Mouse (Mus musculus) forebrain, embryonic 12.5 days (tissue): ENCODE measurements around the gene Nln. TPM values are rescaled to one million over a fixed set of nuclear protein-coding genes. Genes with fewer than 3 reads are reported as not detected.

ENCODE experiments used
- ATAC-seq: fragments of 200-750 bp; cut with Nextera tagmentation; 2 replicates; pipeline ENCODE4 v1.8.0; 2017; ENCODE audit warnings: moderate TSS enrichment; ENCODE audit not compliant: low FRiP score
- H3K27ac ChIP-seq: fragments of 300-500 bp; sonication (generic); 2 replicates; pipeline ENCODE4 v1.5.1; 2016; ENCODE audit warnings: mild to moderate bottlenecking
- H3K27me3 ChIP-seq: fragments of 300-500 bp; sonication (generic); 2 replicates; pipeline ENCODE4 v1.6.1; 2016; ENCODE audit warnings: mild to moderate bottlenecking
- H3K36me3 ChIP-seq: fragments of 300-500 bp; sonication (generic); replicated peaks from 2 replicates; pipeline ENCODE4 v1.6.1; 2016; ENCODE audit warnings: mild to moderate bottlenecking
- H3K4me1 ChIP-seq: fragments of 300-500 bp; sonication (generic); 2 replicates; pipeline ENCODE4 v1.6.1; 2016
- H3K4me2 ChIP-seq: fragments of 300-500 bp; sonication (generic); 2 replicates; pipeline ENCODE4 v1.6.1; 2016; ENCODE audit warnings: mild to moderate bottlenecking, moderate library complexity
- H3K4me3 ChIP-seq: fragments of 300-500 bp; sonication (generic); replicated peaks from 2 replicates; pipeline ENCODE4 v1.5.1; 2016; ENCODE audit warnings: mild to moderate bottlenecking
- H3K9ac ChIP-seq: fragments of 300-500 bp; sonication (generic); 2 replicates; pipeline ENCODE4 v1.6.1; 2016; ENCODE audit warnings: mild to moderate bottlenecking
- H3K9me3 ChIP-seq: fragments of 300-500 bp; sonication (generic); 2 replicates; pipeline ENCODE4 v1.6.1; 2016
- WGBS: fragments of 180-500 bp; shearing (Covaris S2); methylation state at CpG from one replicate; pipeline ENCODE4 v1.1.7; 2016; 5-methylcytosine and 5-hydroxymethylcytosine counted together
- polyA plus RNA-seq: library from polyadenylated mRNA; unstranded; fragments of >200 nt; fragmentation: Nextera tagmentation; extraction: Ambion mirVana; gene quantifications from 2 replicates; pipeline ENCODE4 v1.2.1, GENCODE M21; 2016

The Nln gene
- polyA plus RNA-seq, 1 experiment from 2014 or later: 25.0 TPM

- Histone ChIP-seq H3K4me2 (no peak overlapping the region), H3K4me1 (peaks cover 8% of the 10 kb centered on the region; the same call in 1 of the 2 replicates), H3K9ac (no peak overlapping the region), H3K36me3 (peaks cover 9% of the 10 kb centered on the region), H3K9me3 (no peaks in the 10 kb centered on the region), H3K4me3 (no peak overlapping the region), H3K27me3 (no peaks in the 10 kb centered on the region), H3K27ac (no peak overlapping the region)
- whole genome bisulfite sequencing: 47% methylated on average over 2 of the region's 2 CpGs
- no peak for ATAC-seq
Measured at GRCm38 (mm10) chr13:104061975-104062750, 47.3 kb downstream of the Nln start.

GRCm38 (mm10) chr13:104060231-104060630 is 49.2 kb downstream of the Nln start:
- 76% methylated on average over 1 of the region's 1 CpGs for WGBS
- no peak for ATAC-seq
- H3K4me1 ChIP-seq: peaks cover 8% of the 10 kb centered on the region; the same call in 1 of the 2 replicates
- H3K4me2 ChIP-seq: no peak overlapping the region
- no peak overlapping the region for H3K9ac ChIP-seq
- H3K27ac ChIP-seq: no peak overlapping the region
- H3K4me3 ChIP-seq: no peak overlapping the region
- peaks cover 13% of the 10 kb centered on the region for H3K36me3 ChIP-seq
- no peaks in the 10 kb centered on the region for H3K27me3 ChIP-seq
- no peaks in the 10 kb centered on the region for H3K9me3 ChIP-seq

- WGBS: 94% methylated on average over 4 of the region's 4 CpGs
- H3K9ac ChIP-seq: no peak overlapping the region
- H3K36me3 ChIP-seq: peaks cover 15% of the 10 kb centered on the region
- H3K4me2 ChIP-seq: no peak overlapping the region
- ATAC-seq: no peak
- peaks cover 8% of the 10 kb centered on the region; the same call in 1 of the 2 replicates for H3K4me1 ChIP-seq
- H3K9me3 ChIP-seq: no peaks in the 10 kb centered on the region
- H3K27ac ChIP-seq: no peak overlapping the region
- no peak overlapping the region for H3K4me3 ChIP-seq
- no peaks in the 10 kb centered on the region for H3K27me3 ChIP-seq
Measured at GRCm38 (mm10) chr13:104059536-104059935, 49.9 kb downstream of the Nln start.

- no peaks in the 10 kb centered on the region for H3K9me3 ChIP-seq
Measured at GRCm38 (mm10) chr13:104058761-104059160, 50.7 kb downstream of the Nln start.

GRCm38 (mm10) chr13:104052271-104052753 is 57.1 kb downstream of the Nln start:
- no peaks in the 10 kb centered on the region for H3K9me3 ChIP-seq
- WGBS: 92% methylated on average over 9 of the region's 9 CpGs
- H3K36me3 ChIP-seq: peaks cover 19% of the 10 kb centered on the region; the same call in 1 of the 2 replicates

More at GRCm38 (mm10) chr13:104058761-104059160, 50.7 kb downstream of the Nln start:
- Histone ChIP-seq H3K27ac (no peak overlapping the region), H3K27me3 (no peaks in the 10 kb centered on the region), H3K4me3 (no peak overlapping the region), H3K4me2 (no peak overlapping the region), H3K36me3 (peaks cover 15% of the 10 kb centered on the region), H3K4me1 (peaks cover 8% of the 10 kb centered on the region; the same call in 1 of the 2 replicates), H3K9ac (no peak overlapping the region)
- ATAC-seq: no peak
- 89% methylated on average over 9 of the region's 9 CpGs for WGBS

GRCm38 (mm10) chr13:104048835-104049234 is 60.6 kb downstream of the Nln start:
- no peak overlapping the region for H3K9ac ChIP-seq
- no peak for ATAC-seq
- no peaks in the 10 kb centered on the region for H3K27me3 ChIP-seq
- H3K4me3 ChIP-seq: no peak overlapping the region
- H3K27ac ChIP-seq: no peak overlapping the region
- no peak overlapping the region for H3K4me2 ChIP-seq
- no peaks in the 10 kb centered on the region for H3K4me1 ChIP-seq
- no peaks in the 10 kb centered on the region for H3K9me3 ChIP-seq
- H3K36me3 ChIP-seq: 0 out of 2 replicates have a peak, but pooled peaks cover 20% of the 10 kb centered on the region
- 53% methylated on average over 3 of the region's 3 CpGs for WGBS

More at GRCm38 (mm10) chr13:104052271-104052753, 57.1 kb downstream of the Nln start:
- no peak overlapping the region for H3K4me3 ChIP-seq
- H3K4me2 ChIP-seq: no peak overlapping the region
- no peak overlapping the region for H3K9ac ChIP-seq
- H3K27me3 ChIP-seq: no peaks in the 10 kb centered on the region
- no peaks in the 10 kb centered on the region for H3K4me1 ChIP-seq
- ATAC-seq: no peak
- no peak overlapping the region for H3K27ac ChIP-seq

- Histone ChIP-seq H3K27ac (no peak overlapping the region), H3K9me3 (no peaks in the 10 kb centered on the region), H3K27me3 (no peaks in the 10 kb centered on the region), H3K4me3 (no peak overlapping the region), H3K9ac (no peak overlapping the region), H3K4me1 (no peaks in the 10 kb centered on the region), H3K36me3 (0 out of 2 replicates have a peak, but pooled peaks cover 8% of the 10 kb centered on the region), H3K4me2 (no peak overlapping the region)
- WGBS: 84% methylated on average over 4 of the region's 4 CpGs
- no peak for ATAC-seq
Measured at GRCm38 (mm10) chr13:104045108-104045507, 64.3 kb downstream of the Nln start.

GRCm38 (mm10) chr13:104044332-104044731 is 65.1 kb downstream of the Nln start:
- H3K9ac ChIP-seq: no peak overlapping the region
- H3K27me3 ChIP-seq: no peaks in the 10 kb centered on the region
- no peaks in the 10 kb centered on the region for H3K4me1 ChIP-seq
- H3K4me3 ChIP-seq: no peak overlapping the region
- H3K9me3 ChIP-seq: no peaks in the 10 kb centered on the region
- H3K36me3 ChIP-seq: 0 out of 2 replicates have a peak, but pooled peaks cover 7% of the 10 kb centered on the region
- WGBS: 96% methylated on average over 4 of the region's 4 CpGs
- ATAC-seq: no peak
- no peak overlapping the region for H3K4me2 ChIP-seq
- H3K27ac ChIP-seq: no peak overlapping the region

GRCm38 (mm10) chr13:104042738-104043137 is 66.7 kb downstream of the Nln start:
- no peaks in the 10 kb centered on the region for H3K9me3 ChIP-seq
- H3K4me2 ChIP-seq: no peak overlapping the region
- H3K36me3 ChIP-seq: 0 out of 2 replicates have a peak, but pooled peaks cover 7% of the 10 kb centered on the region
- H3K27me3 ChIP-seq: no peaks in the 10 kb centered on the region
- H3K9ac ChIP-seq: no peak overlapping the region
- 93% methylated on average over 8 of the region's 8 CpGs for WGBS
- H3K4me1 ChIP-seq: 0 out of 2 replicates have a peak, but pooled peaks cover 4% of the 10 kb centered on the region
- no peak overlapping the region for H3K27ac ChIP-seq
- no peak for ATAC-seq
- H3K4me3 ChIP-seq: no peak overlapping the region

- H3K27me3 ChIP-seq: no peaks in the 10 kb centered on the region
- no peak for ATAC-seq
- peaks cover 14% of the 10 kb centered on the region for H3K4me1 ChIP-seq
- H3K9me3 ChIP-seq: no peaks in the 10 kb centered on the region
- no peak overlapping the region for H3K27ac ChIP-seq
- H3K9ac ChIP-seq: no peak overlapping the region
- WGBS: 95% methylated on average over 7 of the region's 7 CpGs
- no peak overlapping the region for H3K4me2 ChIP-seq
- 0 out of 2 replicates have a peak, but pooled peaks cover 7% of the 10 kb centered on the region for H3K36me3 ChIP-seq
- no peak overlapping the region for H3K4me3 ChIP-seq
Measured at GRCm38 (mm10) chr13:104041481-104041880, 67.9 kb downstream of the Nln start.

GRCm38 (mm10) chr13:104040950-104041349 is 68.5 kb downstream of the Nln start:
- Histone ChIP-seq H3K27ac (no peak overlapping the region), H3K4me1 (peaks cover 17% of the 10 kb centered on the region), H3K9ac (no peak overlapping the region), H3K4me3 (no peak overlapping the region), H3K9me3 (no peaks in the 10 kb centered on the region), H3K36me3 (0 out of 2 replicates have a peak, but pooled peaks cover 5% of the 10 kb centered on the region), H3K27me3 (no peaks in the 10 kb centered on the region), H3K4me2 (no peak overlapping the region)
- ATAC-seq: no peak
- 85% methylated on average over 4 of the region's 4 CpGs for WGBS

- H3K27me3 ChIP-seq: no peaks in the 10 kb centered on the region
- H3K4me2 ChIP-seq: no peak overlapping the region
- no peaks in the 10 kb centered on the region for H3K9me3 ChIP-seq
- no peak overlapping the region for H3K9ac ChIP-seq
- peaks cover 17% of the 10 kb centered on the region for H3K4me1 ChIP-seq
- WGBS: 61% methylated on average over 4 of the region's 4 CpGs
- no peak for ATAC-seq
- H3K4me3 ChIP-seq: no peak overlapping the region
- H3K27ac ChIP-seq: no peak overlapping the region
- no peaks in the 10 kb centered on the region for H3K36me3 ChIP-seq
Measured at GRCm38 (mm10) chr13:104039861-104040260, 69.6 kb downstream of the Nln start.
